In the genomic region with DNA sequence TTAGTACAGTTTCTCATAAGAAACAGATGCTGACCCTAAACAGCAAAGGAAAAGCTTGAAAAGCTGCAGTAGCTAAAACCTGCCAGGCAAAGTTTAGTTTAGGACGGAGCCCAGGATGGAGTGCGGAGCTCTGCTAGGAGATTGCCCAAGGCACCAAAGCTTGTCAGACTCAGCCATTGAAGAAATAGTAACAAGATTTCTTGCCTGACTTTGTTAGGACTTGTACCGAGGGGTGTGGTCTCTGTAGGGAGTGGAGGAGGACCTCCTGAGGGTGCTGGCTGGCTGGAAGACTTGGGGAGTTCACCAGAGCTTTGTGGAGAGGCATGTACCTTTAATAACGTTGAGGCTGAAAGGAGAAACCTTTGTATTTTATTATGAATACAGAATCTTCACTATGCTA, we compare ENCODE assay signal across 12 mouse cellular contexts. TPM values are rescaled to one million over a fixed set of nuclear protein-coding genes. Genes with fewer than 3 reads are reported as not detected.
DNase-seq lines count a peak whose midpoint lies in the region; ATAC-seq lines count a peak whose summit lies in the region.
"Had no signal": no experiment of that assay in that cellular context is flagged by ENCODE, and none has a peak within 500 bp of the region (broad histone marks: within the 10 kb centered on the region; RNA-seq: fewer than 3 reads in every experiment).

No protein-coding gene starts in this region.

- no peak for ATAC-seq in kidney, embryonic 16.5 days (ENCODE audit: low FRiP score, low TSS enrichment)
- no peak for ATAC-seq in hindbrain, embryonic 16.5 days
- ATAC-seq in neural tube, embryonic 15.5 days (ENCODE audit: low FRiP score) = no peak

- H3K4me1 ChIP-seq in kidney, embryonic 16.5 days (ENCODE audit: insufficient read depth, low read length) = peaks cover 22% of the 10 kb centered on the region
- peaks cover 36% of the 10 kb centered on the region for H3K4me1 ChIP-seq in hindbrain, embryonic 16.5 days (ENCODE audit: control insufficient read depth, insufficient read depth, low read depth, low read length)
- H3K4me1 ChIP-seq in neural tube, embryonic 15.5 days = peaks cover 51% of the 10 kb centered on the region

- WGBS in kidney, embryonic 16.5 days = 81% methylated on average over 4 of the region's 4 CpGs
- 71% methylated on average over 4 of the region's 4 CpGs for WGBS in hindbrain, embryonic 16.5 days
- WGBS in neural tube, embryonic 15.5 days = 68% methylated on average over 4 of the region's 4 CpGs

- H3K9me3 ChIP-seq in kidney, embryonic 16.5 days (ENCODE audit: low read length) = no peaks in the 10 kb centered on the region
- no peaks in the 10 kb centered on the region for H3K9me3 ChIP-seq in hindbrain, embryonic 16.5 days (ENCODE audit: control insufficient read depth, low read length)
- no peaks in the 10 kb centered on the region for H3K9me3 ChIP-seq in neural tube, embryonic 15.5 days (replicated peaks)
- H3K9me3 ChIP-seq: heart, embryonic 13.5 days; lung, embryonic 15.5 days had no signal

- H3K27me3 ChIP-seq in kidney, embryonic 16.5 days (ENCODE audit: insufficient read depth, low read length) = no peaks in the 10 kb centered on the region
- H3K27me3 ChIP-seq in hindbrain, embryonic 16.5 days (replicated peaks; ENCODE audit: control insufficient read depth, insufficient read depth, low read length) = no peaks in the 10 kb centered on the region
- no peaks in the 10 kb centered on the region for H3K27me3 ChIP-seq in neural tube, embryonic 15.5 days (replicated peaks)
- H3K27me3 ChIP-seq: heart, embryonic 13.5 days; lung, embryonic 15.5 days had no signal

- DNase-seq in kidney, postnatal 25 days = no peak
- peak; percentile 32 for DNase-seq in ZHBTc4 (ENCODE audit: low read depth, low spot score)
- no peak for DNase-seq in kidney, postnatal 14 days
- no peak for DNase-seq in kidney, adult 11 months
- DNase-seq: cerebellum, postnatal 10 days; left cerebral cortex, postnatal 4 days; right cerebral cortex, postnatal 4 days had no signal

- H3K4me2 ChIP-seq in kidney, embryonic 16.5 days (replicated peaks; ENCODE audit: low read depth, low read length) = no peak overlapping the region
- H3K4me2 ChIP-seq in hindbrain, embryonic 16.5 days (ENCODE audit: low read length) = peak overlapping the region; percentile 38
- peak overlapping the region; percentile 27; the same call in 1 of the 2 replicates for H3K4me2 ChIP-seq in neural tube, embryonic 15.5 days
- H3K4me2 ChIP-seq: heart, embryonic 13.5 days; lung, embryonic 15.5 days had no signal

- H3K9ac ChIP-seq in kidney, embryonic 16.5 days (replicated peaks; ENCODE audit: low read length) = no peak overlapping the region
- no peak overlapping the region for H3K9ac ChIP-seq in hindbrain, embryonic 16.5 days (ENCODE audit: low read depth, low read length)
- H3K9ac ChIP-seq in neural tube, embryonic 15.5 days (replicated peaks) = no peak overlapping the region
- H3K9ac ChIP-seq: heart, embryonic 13.5 days; lung, embryonic 15.5 days had no signal

- peaks cover 14% of the 10 kb centered on the region for H3K36me3 ChIP-seq in kidney, embryonic 16.5 days (ENCODE audit: insufficient read depth, low read length)
- peaks cover 10% of the 10 kb centered on the region for H3K36me3 ChIP-seq in hindbrain, embryonic 16.5 days (ENCODE audit: control insufficient read depth, insufficient read depth, low read length)
- H3K36me3 ChIP-seq in neural tube, embryonic 15.5 days = peaks cover 12% of the 10 kb centered on the region

- H3K4me3 ChIP-seq in kidney, embryonic 16.5 days (ENCODE audit: low read length) = no peak overlapping the region
- peak overlapping the region; percentile 8; the same call in 1 of the 2 replicates for H3K4me3 ChIP-seq in hindbrain, embryonic 16.5 days (ENCODE audit: low read length)
- no peak overlapping the region for H3K4me3 ChIP-seq in neural tube, embryonic 15.5 days (replicated peaks)
- H3K4me3 ChIP-seq: heart, embryonic 13.5 days; lung, embryonic 15.5 days had no signal

- H3K27ac ChIP-seq in kidney, embryonic 16.5 days (ENCODE audit: low read length) = peak overlapping the region; percentile 3; the same call in 1 of the 2 replicates
- H3K27ac ChIP-seq in hindbrain, embryonic 16.5 days (ENCODE audit: low read depth, low read length) = no peak overlapping the region
- no peak overlapping the region for H3K27ac ChIP-seq in neural tube, embryonic 15.5 days (replicated peaks)
- H3K27ac ChIP-seq: heart, embryonic 13.5 days; lung, embryonic 15.5 days had no signal

RNA-seq across cellular contexts. Expression of a gene that starts 5.5 kb away (rescaled TPM):
- polyA plus RNA-seq in kidney, embryonic 16.5 days (2015; fragmentation: Nextera tagmentation; extraction: Ambion mirVana) = 202 and 204 TPM in 2 replicates
- polyA plus RNA-seq in hindbrain, embryonic 16.5 days (2015; fragmentation: Nextera tagmentation; extraction: Ambion mirVana) = 567 and 577 TPM in 2 replicates
- polyA plus RNA-seq in neural tube, embryonic 15.5 days (2015; fragmentation: Nextera tagmentation; extraction: Ambion mirVana) = 443 and 497 TPM in 2 replicates
